Mouse (Mus musculus): ENCODE measurements around the gene Slc35e3. TPM values are rescaled to one million over a fixed set of nuclear protein-coding genes. Genes with fewer than 3 reads are reported as not detected.

Slc35e3 gene
- polyA plus RNA-seq, 2 experiments = 1.3 to 1.7 TPM

DNA sequence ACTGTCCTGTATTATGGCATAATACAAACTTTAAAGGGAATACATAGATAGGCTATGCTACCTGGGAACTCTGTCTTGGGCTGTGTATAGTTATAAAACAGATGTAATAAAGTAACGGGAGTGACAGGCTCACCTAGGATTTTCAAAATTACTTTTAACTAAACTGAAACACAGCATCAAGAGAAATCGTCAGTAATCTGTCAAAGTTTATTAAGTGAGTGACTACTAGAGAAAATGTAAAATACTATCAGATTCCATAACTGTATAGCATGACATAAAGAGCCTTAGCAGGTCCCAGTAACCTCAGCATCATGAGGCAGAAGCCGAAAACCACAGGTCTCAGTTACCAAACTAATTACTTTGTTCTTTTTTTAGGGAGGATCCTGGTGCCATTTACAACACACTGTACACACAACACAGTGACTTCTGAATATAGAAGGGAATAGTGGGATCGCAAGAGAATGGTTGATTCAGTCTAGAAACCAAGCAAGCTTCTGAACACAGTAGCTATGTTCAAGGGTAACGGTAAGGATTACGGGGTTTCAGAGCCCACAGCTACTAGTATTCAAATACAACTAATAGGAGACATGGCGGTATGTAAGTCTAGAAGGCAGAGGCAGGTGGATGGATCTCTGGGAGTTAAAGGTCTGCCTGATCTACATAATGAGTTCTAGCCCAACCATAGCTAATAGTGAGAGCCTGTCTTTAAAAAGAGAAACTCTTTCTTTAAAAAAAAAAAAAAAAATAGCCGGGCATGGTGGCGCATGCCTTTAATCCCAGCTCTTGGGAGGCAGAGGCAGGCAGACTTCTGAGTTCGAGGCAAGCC lies 47.6 kb downstream of the Slc35e3 start:
- no peaks in the 10 kb centered on the region for H3K27me3 ChIP-seq (ENCODE audit: control insufficient read depth, insufficient read depth, low read length)
- H3K4me3 ChIP-seq (ENCODE audit: insufficient read depth in 1 of 2, low read depth in 2 of 2, low read length in 2 of 2) = no peak overlapping the region
- H3K27ac ChIP-seq = no peak overlapping the region
- no peak overlapping the region for H3K4me2 ChIP-seq (ENCODE audit: low read depth)
- ATAC-seq (ENCODE audit: insufficient read depth) (no peak), DNase-seq (ENCODE audit: low read depth in 3 of 3, low spot score in 3 of 3) (no peak)
- H3K36me3 ChIP-seq (replicated peaks; ENCODE audit: control insufficient read depth, insufficient read depth, low read depth) = peaks cover 88% of the 10 kb centered on the region
- H3K9ac ChIP-seq (replicated peaks) = no peak overlapping the region
- H3K9me3 ChIP-seq (ENCODE audit: control insufficient read depth, low read length) = peaks cover 3% of the 10 kb centered on the region
- H3K4me1 ChIP-seq (replicated peaks; ENCODE audit: control insufficient read depth in 2 of 2, insufficient read depth in 2 of 2, low read length in 1 of 2) = no peaks in the 10 kb centered on the region
- 89% methylated on average over 10 of the region's 10 CpGs for WGBS (ENCODE audit: insufficient replicate concordance)
- TF ChIP-seq CTCF (IDR thresholded peaks at IDR 0.05; ENCODE audit: low read depth) = no peak
- no peak for TF ChIP-seq EP300 (IDR thresholded peaks at IDR 0.05; ENCODE audit: low read depth)

DNA sequence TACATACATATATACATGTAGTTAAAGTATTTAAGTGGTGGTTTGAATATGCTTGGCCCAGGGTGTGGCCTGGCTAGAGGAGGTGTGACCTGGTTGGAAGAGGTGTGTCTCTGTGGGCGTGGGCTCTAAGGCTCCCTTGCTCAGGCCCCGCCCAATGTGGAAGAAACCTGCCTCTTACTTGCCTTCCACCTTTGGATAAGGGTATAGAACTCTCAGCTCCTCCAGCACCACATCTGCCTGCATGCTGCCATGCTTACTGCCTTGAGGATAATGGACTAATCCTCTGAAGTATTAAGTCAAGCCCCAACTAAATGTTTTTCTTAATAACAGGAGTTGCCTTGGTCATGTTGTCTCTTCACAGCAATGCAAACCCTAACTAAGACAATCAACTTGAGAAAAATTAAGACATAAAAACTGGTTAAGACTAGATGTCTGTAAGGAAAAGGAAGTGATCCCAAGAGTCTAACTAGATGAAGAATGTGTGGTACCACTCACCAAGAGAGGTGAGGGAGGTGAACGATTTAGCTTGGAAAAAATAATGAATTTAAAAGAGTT lies 48.5 kb downstream of the Slc35e3 start:
- H3K27me3 ChIP-seq (ENCODE audit: control insufficient read depth, insufficient read depth, low read length) = no peaks in the 10 kb centered on the region
- TF ChIP-seq EP300 (IDR thresholded peaks at IDR 0.05; ENCODE audit: low read depth) (no peak), CTCF (IDR thresholded peaks at IDR 0.05; ENCODE audit: low read depth) (no peak)
- ATAC-seq (ENCODE audit: insufficient read depth) (peak; percentile 53; the same call in 1 of the 2 replicates), DNase-seq (ENCODE audit: low read depth in 3 of 3, low spot score in 3 of 3) (no peak)
- H3K4me1 ChIP-seq (replicated peaks; ENCODE audit: control insufficient read depth in 2 of 2, insufficient read depth in 2 of 2, low read length in 1 of 2) = no peaks in the 10 kb centered on the region
- H3K9me3 ChIP-seq (ENCODE audit: control insufficient read depth, low read length) = peaks cover 3% of the 10 kb centered on the region
- H3K9ac ChIP-seq (replicated peaks) = no peak overlapping the region
- H3K27ac ChIP-seq = no peak overlapping the region
- H3K36me3 ChIP-seq (replicated peaks; ENCODE audit: control insufficient read depth, insufficient read depth, low read depth) = peaks cover 87% of the 10 kb centered on the region
- H3K4me2 ChIP-seq (ENCODE audit: low read depth) = no peak overlapping the region
- H3K4me3 ChIP-seq (ENCODE audit: insufficient read depth in 1 of 2, low read depth in 2 of 2, low read length in 2 of 2) = no peak overlapping the region
- 86% methylated on average over 3 of the region's 3 CpGs for WGBS (ENCODE audit: insufficient replicate concordance)

DNA sequence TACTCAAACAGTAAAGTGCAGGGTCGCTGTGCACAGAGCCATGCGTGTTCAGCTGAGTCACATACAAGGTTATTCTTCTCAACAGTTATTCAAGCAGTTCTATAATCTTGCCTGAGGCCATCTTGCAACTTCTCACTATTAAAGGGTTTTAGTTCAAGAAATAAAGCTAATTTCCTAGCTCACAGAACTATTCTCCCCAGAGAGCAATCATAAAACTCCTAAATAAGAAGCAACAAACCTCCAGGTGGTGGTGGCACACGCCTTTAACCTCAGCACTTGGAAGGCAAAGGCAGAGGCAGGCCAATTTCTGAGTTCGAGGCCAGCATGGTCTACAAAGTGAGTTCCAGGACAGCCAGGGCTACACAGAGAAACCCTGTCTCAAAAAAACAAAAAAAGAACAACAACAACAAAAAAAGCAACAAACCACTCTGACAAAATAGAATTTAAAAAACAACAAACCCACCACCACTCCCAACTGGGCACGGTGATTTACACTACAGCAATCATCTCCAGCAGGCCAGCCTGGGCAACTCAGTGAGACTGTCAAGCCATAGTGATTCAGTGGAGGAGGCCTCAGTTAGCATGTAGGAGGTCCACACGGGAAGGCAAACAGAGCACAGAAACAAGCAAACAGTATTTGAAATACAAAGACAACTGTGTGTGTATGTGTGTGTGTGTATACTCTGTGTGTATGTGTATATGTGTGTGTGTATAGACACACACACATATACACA lies 49.2 kb downstream of the Slc35e3 start:
- no peak overlapping the region for H3K4me3 ChIP-seq (ENCODE audit: insufficient read depth in 1 of 2, low read depth in 2 of 2, low read length in 2 of 2)
- ATAC-seq (ENCODE audit: insufficient read depth) (no peak), DNase-seq (ENCODE audit: low read depth in 3 of 3, low spot score in 3 of 3) (no peak)
- peaks cover 89% of the 10 kb centered on the region for H3K36me3 ChIP-seq (replicated peaks; ENCODE audit: control insufficient read depth, insufficient read depth, low read depth)
- H3K4me1 ChIP-seq (replicated peaks; ENCODE audit: control insufficient read depth in 2 of 2, insufficient read depth in 2 of 2, low read length in 1 of 2) = no peaks in the 10 kb centered on the region
- peaks cover 3% of the 10 kb centered on the region for H3K9me3 ChIP-seq (ENCODE audit: control insufficient read depth, low read length)
- no peak for TF ChIP-seq EP300 (IDR thresholded peaks at IDR 0.05; ENCODE audit: low read depth)
- no peak for TF ChIP-seq CTCF (IDR thresholded peaks at IDR 0.05; ENCODE audit: low read depth)
- H3K27ac ChIP-seq = no peak overlapping the region
- WGBS (ENCODE audit: insufficient replicate concordance) = 88% methylated on average over 6 of the region's 6 CpGs
- no peak overlapping the region for H3K4me2 ChIP-seq (ENCODE audit: low read depth)
- no peaks in the 10 kb centered on the region for H3K27me3 ChIP-seq (ENCODE audit: control insufficient read depth, insufficient read depth, low read length)
- H3K9ac ChIP-seq (replicated peaks) = no peak overlapping the region

DNA sequence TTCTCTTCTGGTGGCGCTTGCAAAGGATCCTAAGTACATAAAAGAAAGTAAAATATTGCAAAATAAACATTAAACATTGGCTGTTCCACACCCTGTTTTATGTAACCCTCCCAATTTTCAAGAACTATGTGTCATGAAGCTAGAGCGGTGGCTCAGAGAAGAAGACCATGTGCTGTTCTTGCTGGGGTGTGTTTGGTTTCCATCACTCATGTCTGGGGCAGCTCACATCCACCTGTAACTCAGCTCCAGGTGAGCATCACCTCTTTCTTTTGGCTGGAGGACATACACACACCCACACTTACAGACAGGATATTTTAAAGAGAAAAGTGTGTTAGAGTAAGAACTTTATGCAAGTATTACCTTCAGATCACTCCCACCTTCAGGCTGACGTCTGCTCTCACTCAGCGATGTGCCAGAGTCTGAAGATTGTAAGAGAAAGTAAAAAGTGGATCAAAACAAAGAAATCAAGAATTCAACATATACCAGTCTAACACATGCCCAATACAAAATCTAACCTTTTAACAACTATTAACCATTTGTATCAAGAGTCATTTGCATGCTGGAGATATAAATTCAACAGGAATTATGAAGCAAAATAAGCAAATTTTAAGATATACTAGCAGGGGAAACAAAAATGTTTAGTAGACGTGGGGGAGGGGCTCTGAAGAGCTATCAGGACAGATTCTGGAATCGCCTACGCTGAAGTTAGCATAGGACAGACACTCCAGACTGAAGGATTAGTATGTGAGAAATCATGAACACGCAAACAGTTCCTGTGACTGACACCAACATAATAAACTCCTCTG lies 49.9 kb downstream of the Slc35e3 start:
- DNase-seq (ENCODE audit: low read depth in 3 of 3, low spot score in 3 of 3) (no peak), ATAC-seq (ENCODE audit: insufficient read depth) (no peak)
- peaks cover 90% of the 10 kb centered on the region for H3K36me3 ChIP-seq (replicated peaks; ENCODE audit: control insufficient read depth, insufficient read depth, low read depth)
- H3K27ac ChIP-seq = no peak overlapping the region
- H3K4me3 ChIP-seq (ENCODE audit: insufficient read depth in 1 of 2, low read depth in 2 of 2, low read length in 2 of 2) = no peak overlapping the region
- no peak overlapping the region for H3K4me2 ChIP-seq (ENCODE audit: low read depth)
- no peaks in the 10 kb centered on the region for H3K4me1 ChIP-seq (replicated peaks; ENCODE audit: control insufficient read depth in 2 of 2, insufficient read depth in 2 of 2, low read length in 1 of 2)
- no peaks in the 10 kb centered on the region for H3K27me3 ChIP-seq (ENCODE audit: control insufficient read depth, insufficient read depth, low read length)
- no peak overlapping the region for H3K9ac ChIP-seq (replicated peaks)
- TF ChIP-seq EP300 (IDR thresholded peaks at IDR 0.05; ENCODE audit: low read depth) (no peak), CTCF (IDR thresholded peaks at IDR 0.05; ENCODE audit: low read depth) (no peak)
- H3K9me3 ChIP-seq (ENCODE audit: control insufficient read depth, low read length) = peaks cover 3% of the 10 kb centered on the region
- 83% methylated on average over 8 of the region's 8 CpGs for WGBS (ENCODE audit: insufficient replicate concordance)
